Comparison of ENCODE assay signal across 15 mouse cellular contexts in genomic region chr1:166256302-166256701, GRCm38 (mm10). TPM values are rescaled to one million over a fixed set of nuclear protein-coding genes. Genes with fewer than 3 reads are reported as not detected.
A peak's percentile ranks its signal among the peaks of the same experiment; 100 is the strongest.
DNase-seq lines count a peak whose midpoint lies in the region; ATAC-seq lines count a peak whose summit lies in the region.
"Had no signal": no experiment of that assay in that cellular context is flagged by ENCODE, and none has a peak within 500 bp of the region (broad histone marks: within the 10 kb centered on the region; RNA-seq: fewer than 3 reads in every experiment).

No protein-coding gene starts in this region.

- peak; percentile 81 for DNase-seq in heart, adult 11 months
- DNase-seq in heart, postnatal 14 days, result no peak
- no peak for DNase-seq in forebrain, embryonic 10.5 days (ENCODE audit: extremely low spot score, low spot score)
- DNase-seq in neural tube, embryonic 11.5 days (ENCODE audit: low spot score), result peak; percentile 30
- DNase-seq in urinary bladder, adult 2 months (ENCODE audit: low spot score), result no peak
- no peak for DNase-seq in lung, postnatal 36 days
- no peak for DNase-seq in urinary bladder, postnatal 4 days (ENCODE audit: low spot score in 2 of 2)
- DNase-seq: gastrocnemius, adult 2 months; kidney, adult 8-10 months; layer of hippocampus, adult 9-11 months had no signal

- peak overlapping the region; percentile 92 for H3K27ac ChIP-seq in forebrain, embryonic 10.5 days
- H3K27ac ChIP-seq in hindbrain, embryonic 15.5 days (replicated peaks), result 0 out of 2 replicates have a peak overlapping the region, but pooled peaks have one; percentile 8
- H3K27ac ChIP-seq in neural tube, embryonic 11.5 days (ENCODE audit: low read depth, low read length), result no peak overlapping the region
- H3K27ac ChIP-seq: limb, embryonic 13.5 days had no signal

- intact Hi-C loops in heart, postnatal 14 days (cut with DNase I), result no loop called here

- H3K4me3 ChIP-seq in forebrain, embryonic 10.5 days, result peak overlapping the region; percentile 68
- peak overlapping the region; percentile 72 for H3K4me3 ChIP-seq in hindbrain, embryonic 15.5 days
- 0 out of 2 replicates have a peak overlapping the region, but pooled peaks have one; percentile 57 for H3K4me3 ChIP-seq in neural tube, embryonic 11.5 days (ENCODE audit: low read depth, low read length)
- H3K4me3 ChIP-seq: gastrocnemius, adult 2 months; limb, embryonic 13.5 days had no signal

- peaks cover 4% of the 10 kb centered on the region; the same call in 1 of the 2 replicates for H3K9me3 ChIP-seq in forebrain, embryonic 10.5 days
- no peaks in the 10 kb centered on the region for H3K9me3 ChIP-seq in hindbrain, embryonic 15.5 days
- H3K9me3 ChIP-seq in neural tube, embryonic 11.5 days (ENCODE audit: control insufficient read depth, low read length), result no peaks in the 10 kb centered on the region
- H3K9me3 ChIP-seq: limb, embryonic 13.5 days had no signal

- ATAC-seq in hindbrain, embryonic 15.5 days (ENCODE audit: low FRiP score, low read depth), result 0 out of 2 replicates have a peak, but pooled peaks have one; percentile 31
- no peak for ATAC-seq in neural tube, embryonic 11.5 days (ENCODE audit: insufficient read depth, low FRiP score, low TSS enrichment)
- ATAC-seq: lung, postnatal 0 days had no signal

- 2% methylated on average over 6 of the region's 6 CpGs for WGBS in forebrain, embryonic 10.5 days
- 7% methylated on average over 6 of the region's 6 CpGs for WGBS in hindbrain, embryonic 15.5 days
- WGBS in neural tube, embryonic 11.5 days, result 9% methylated on average over 6 of the region's 6 CpGs

- peaks cover 50% of the 10 kb centered on the region for H3K4me1 ChIP-seq in forebrain, embryonic 10.5 days
- H3K4me1 ChIP-seq in hindbrain, embryonic 15.5 days (replicated peaks), result peaks cover 33% of the 10 kb centered on the region
- H3K4me1 ChIP-seq in neural tube, embryonic 11.5 days (ENCODE audit: control insufficient read depth, insufficient read depth, low read length), result peaks cover 15% of the 10 kb centered on the region

- peaks cover 19% of the 10 kb centered on the region for H3K36me3 ChIP-seq in forebrain, embryonic 10.5 days (replicated peaks)
- H3K36me3 ChIP-seq in hindbrain, embryonic 15.5 days, result no peaks in the 10 kb centered on the region
- H3K36me3 ChIP-seq in neural tube, embryonic 11.5 days (ENCODE audit: control insufficient read depth, insufficient read depth, low read length), result no peaks in the 10 kb centered on the region
- H3K36me3 ChIP-seq: limb, embryonic 13.5 days had no signal

- peaks cover 50% of the 10 kb centered on the region for H3K27me3 ChIP-seq in forebrain, embryonic 10.5 days (ENCODE audit: poor library complexity, severe bottlenecking)
- 0 out of 2 replicates have a peak, but pooled peaks cover 3% of the 10 kb centered on the region for H3K27me3 ChIP-seq in hindbrain, embryonic 15.5 days
- no peaks in the 10 kb centered on the region for H3K27me3 ChIP-seq in neural tube, embryonic 11.5 days (ENCODE audit: control insufficient read depth, insufficient read depth, low read length)

- H3K9ac ChIP-seq in hindbrain, embryonic 15.5 days, result peak overlapping the region; percentile 33; the same call in 1 of the 2 replicates
- no peak overlapping the region for H3K9ac ChIP-seq in neural tube, embryonic 11.5 days (ENCODE audit: low read length)
- H3K9ac ChIP-seq: limb, embryonic 13.5 days had no signal

- peak overlapping the region; percentile 83 for H3K4me2 ChIP-seq in hindbrain, embryonic 15.5 days
- H3K4me2 ChIP-seq in neural tube, embryonic 11.5 days (ENCODE audit: low read depth), result peak overlapping the region; percentile 75
- H3K4me2 ChIP-seq: limb, embryonic 13.5 days had no signal

RNA-seq across cellular contexts. Expression of gene Ildr2, which starts 2.4 kb away (rescaled TPM):
- 1 to 10 TPM; 4.1 to 4.2 TPM for total RNA-seq in heart, postnatal 14 days (2021)
- 7.7 and 8.3 TPM in 2 replicates for polyA plus RNA-seq in forebrain, embryonic 10.5 days (2016; fragmentation: Nextera tagmentation; extraction: Ambion mirVana)
- polyA plus RNA-seq in hindbrain, embryonic 15.5 days (2015; fragmentation: Nextera tagmentation; extraction: Ambion mirVana), result 4.1 and 4.9 TPM in 2 replicates
- 4.6 and 5.1 TPM in 2 replicates for polyA plus RNA-seq in neural tube, embryonic 11.5 days (2014; fragmentation: Nextera tagmentation; extraction: Ambion mirVana)
- 2.7 and 3.4 TPM in 2 replicates for polyA plus RNA-seq in urinary bladder, adult 2 months (2012; rRNA removed)

RNA-seq across cellular contexts. Expression of gene Mael, which starts 17.8 kb away (rescaled TPM):
- not detected for total RNA-seq in heart, postnatal 14 days (2021)
- not detected in 2 replicates for polyA plus RNA-seq in forebrain, embryonic 10.5 days (2016; fragmentation: Nextera tagmentation; extraction: Ambion mirVana)
- 0.22 and 0.43 TPM in 2 replicates for polyA plus RNA-seq in hindbrain, embryonic 15.5 days (2015; fragmentation: Nextera tagmentation; extraction: Ambion mirVana)
- polyA plus RNA-seq in neural tube, embryonic 11.5 days (2014; fragmentation: Nextera tagmentation; extraction: Ambion mirVana), result not detected in 2 replicates
- polyA plus RNA-seq in urinary bladder, adult 2 months (2012; rRNA removed), result not detected in 2 replicates
- total RNA-seq: gastrocnemius, adult 2 months had no signal
- polyA plus RNA-seq: heart, postnatal 0 days; lung, postnatal 0 days; small intestine, adult 2 months had no signal

Comparison
In these comparisons a context has a peak if more than half of its experiments do, and no peak if none do; other contexts are left out.
1. DNase-seq: peak in heart, adult 11 months (single experiment) and neural tube, embryonic 11.5 days (single experiment); none in heart, postnatal 14 days (0 of 2), forebrain, embryonic 10.5 days (single experiment), urinary bladder, adult 2 months (single experiment), lung, postnatal 36 days (single experiment) and urinary bladder, postnatal 4 days (0 of 2).
2. Peak in every context shown above with its lines, with median percentiles within 50 percentile points of each other: H3K4me3 ChIP-seq.